Mouse (Mus musculus): Measurements from ENCODE around the gene Ak2. TPM values are rescaled to one million over a fixed set of nuclear protein-coding genes. Genes with fewer than 3 reads are reported as not detected.

Gene Ak2
- total RNA-seq, 2 experiments from 2014 or later, result 32.3 to 34.3 TPM

DNA sequence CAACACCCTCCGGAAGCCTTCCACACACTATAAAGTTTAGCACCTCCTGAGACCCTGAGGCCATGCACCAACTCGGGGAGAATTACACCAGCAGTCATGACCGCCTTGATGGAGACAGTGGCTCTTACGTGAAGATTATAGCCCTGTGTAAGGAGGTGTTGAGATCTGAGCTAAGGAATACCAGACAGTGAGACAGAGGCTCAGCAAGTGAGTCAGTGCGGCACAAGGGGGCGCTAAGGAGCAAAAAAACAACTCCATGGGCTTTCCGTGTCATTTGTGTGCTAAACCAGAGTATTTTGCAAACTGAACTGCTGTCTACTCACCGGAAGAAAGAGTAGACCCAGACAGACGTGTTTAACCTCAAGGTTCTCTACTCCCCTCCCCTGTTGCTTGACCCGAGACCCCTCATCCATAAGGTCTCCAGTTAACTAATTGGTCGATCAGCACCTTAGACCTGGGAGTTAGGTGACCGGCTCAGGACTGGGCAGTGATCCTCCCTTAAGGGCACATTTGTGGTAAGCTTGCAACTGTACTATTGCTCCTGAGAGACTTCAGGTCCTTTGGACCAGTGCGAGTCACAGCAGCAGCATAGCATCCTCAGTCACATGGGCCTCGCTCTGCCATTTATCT is 20.6 kb upstream of the Ak2 start:
- peak; percentile 82 to 84 for DNase-seq (ENCODE audit: low spot score in 2 of 2)

DNA sequence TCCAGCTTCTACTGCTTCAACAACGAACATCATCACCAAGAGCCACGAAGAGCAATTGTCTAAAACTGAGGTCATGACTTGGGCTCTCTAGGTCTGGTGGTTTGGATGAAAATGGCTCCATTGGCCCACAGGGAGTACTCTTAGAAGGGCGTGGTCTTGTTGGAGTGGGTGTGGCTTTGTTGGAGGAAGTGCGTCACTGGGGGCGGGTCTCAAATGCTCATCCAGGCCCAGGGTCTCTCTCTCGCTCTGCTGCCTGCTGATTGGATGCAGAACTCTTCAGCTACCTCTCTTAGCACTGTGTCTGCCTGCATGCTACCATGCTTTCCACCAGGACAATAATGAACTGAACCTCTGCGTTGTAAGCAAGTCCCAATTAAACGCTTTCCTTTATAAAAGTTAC is 17.1 kb upstream of the Ak2 start:
- no peak for DNase-seq (ENCODE audit: low spot score in 2 of 2)

DNA sequence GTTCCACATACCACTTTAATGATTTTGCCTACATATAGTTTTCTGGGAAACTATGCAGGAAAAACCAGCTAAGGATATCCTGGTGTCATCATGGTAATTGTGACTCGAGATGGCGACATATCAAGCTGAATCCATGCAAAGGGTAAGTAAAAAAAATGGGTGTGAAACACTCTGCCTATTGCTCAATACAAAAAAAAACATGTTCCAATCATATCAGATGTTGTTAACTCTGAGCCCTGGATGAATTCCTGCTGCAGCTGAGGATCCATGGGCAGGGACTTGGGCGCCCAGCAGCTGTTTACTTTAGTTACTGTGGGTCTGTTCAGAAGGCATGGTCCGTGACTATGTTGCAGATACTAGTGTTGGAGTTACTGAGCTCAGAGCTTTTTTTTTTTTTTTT is 15.2 kb upstream of the Ak2 start:
- DNase-seq (ENCODE audit: low spot score in 2 of 2), result no peak

DNA sequence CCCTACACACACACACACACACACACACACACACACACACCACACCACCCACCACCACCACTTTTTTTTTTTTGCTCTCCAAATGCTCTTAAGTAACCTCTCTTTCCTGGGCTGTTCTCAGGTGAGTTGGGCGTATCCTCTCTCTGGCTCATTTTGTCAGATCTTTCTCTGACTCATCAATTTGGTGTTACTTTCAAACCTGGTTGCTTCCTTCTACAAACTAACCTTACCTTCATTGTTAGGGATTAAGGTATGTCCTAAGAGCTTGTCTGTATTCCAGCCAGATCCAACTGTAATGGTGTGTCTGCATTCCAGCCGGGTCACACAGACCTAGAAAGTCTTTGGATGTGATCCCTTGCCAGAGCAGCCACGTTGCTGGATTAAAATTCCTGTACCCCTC is 14.5 kb upstream of the Ak2 start:
- DNase-seq (ENCODE audit: low spot score in 2 of 2), result no peak

DNA sequence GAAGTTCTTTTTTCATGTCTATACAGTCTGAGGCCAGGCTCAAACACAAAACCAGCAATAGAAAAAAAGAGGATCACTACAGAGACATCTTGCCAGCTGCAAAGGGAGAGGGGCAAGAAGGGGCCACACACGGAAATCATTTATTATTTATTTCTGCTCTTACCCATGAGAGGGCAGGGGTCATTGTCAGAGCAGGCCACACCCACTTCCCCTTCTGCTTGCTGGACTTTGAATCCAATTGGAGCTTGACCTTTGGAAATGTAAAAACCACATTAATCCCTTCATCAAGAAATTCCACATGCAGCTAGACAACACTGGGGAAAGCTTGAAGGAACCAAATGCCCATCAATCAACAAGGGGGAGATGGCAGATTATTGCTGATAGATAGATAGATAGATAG is 13.1 kb upstream of the Ak2 start:
- DNase-seq (ENCODE audit: low spot score in 2 of 2), result no peak

DNA sequence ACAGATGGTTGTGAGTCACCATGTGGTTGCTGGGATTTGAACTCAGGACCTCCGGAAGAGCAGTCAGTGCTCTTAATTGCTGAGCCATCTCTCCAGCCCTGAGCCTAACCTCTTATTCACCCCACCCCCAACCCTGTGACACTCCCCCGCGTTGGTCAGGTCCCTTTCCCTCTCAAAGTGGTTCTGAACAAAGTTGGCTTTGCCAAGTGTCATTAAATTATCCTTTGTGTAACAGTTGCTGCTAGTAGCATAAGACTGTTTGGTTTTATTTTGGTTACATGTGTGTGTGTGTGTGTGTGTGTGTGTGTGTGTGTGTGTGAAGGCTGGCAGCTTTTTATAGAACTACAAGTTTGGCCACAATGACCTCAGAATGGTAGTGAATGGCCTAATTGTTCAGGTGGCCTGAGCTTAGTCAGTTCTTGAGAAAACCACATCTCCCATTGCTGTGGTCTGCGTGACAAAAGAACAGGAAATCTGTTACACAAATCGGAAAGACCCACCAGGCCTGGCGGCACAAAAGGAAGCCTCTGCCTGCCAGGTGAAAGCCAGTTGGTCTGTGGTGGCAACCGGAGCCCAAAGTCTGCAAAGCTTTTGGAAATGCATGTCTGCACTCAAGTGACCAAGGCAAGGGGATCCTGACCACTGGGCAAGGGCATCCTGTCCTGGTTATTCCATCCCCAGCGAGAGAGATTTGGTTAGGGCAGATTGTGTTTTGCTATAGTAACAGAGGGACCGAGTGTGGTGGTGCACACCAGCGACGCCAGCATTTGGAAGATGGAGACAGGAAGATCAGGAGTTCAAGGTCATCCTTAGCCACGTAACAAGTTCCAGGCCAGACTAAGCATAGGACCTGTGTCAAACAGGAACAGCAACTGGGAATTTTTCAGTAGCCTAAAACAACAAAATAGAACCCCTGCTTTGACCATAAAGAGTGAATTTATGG is 10.6 kb upstream of the Ak2 start:
- DNase-seq (ENCODE audit: low spot score in 2 of 2), result no peak

DNA sequence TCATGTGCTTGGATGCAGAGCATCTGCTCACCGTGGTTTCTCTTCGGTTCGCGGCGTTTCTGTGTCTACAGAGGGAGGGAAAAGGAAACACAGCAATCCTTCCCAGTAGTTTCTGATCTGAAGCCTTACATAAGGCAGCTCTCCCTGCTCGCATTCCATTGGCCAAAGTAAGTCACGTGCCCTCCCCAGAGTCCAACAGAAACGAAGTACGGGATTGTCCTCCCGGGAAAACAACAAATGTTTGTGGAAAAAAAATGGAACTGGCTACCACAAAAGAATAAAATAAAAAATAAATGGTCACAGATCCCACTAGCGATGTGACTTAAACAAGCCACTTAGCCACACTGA is 10.0 kb upstream of the Ak2 start:
- DNase-seq (ENCODE audit: low spot score in 2 of 2), result no peak

DNA sequence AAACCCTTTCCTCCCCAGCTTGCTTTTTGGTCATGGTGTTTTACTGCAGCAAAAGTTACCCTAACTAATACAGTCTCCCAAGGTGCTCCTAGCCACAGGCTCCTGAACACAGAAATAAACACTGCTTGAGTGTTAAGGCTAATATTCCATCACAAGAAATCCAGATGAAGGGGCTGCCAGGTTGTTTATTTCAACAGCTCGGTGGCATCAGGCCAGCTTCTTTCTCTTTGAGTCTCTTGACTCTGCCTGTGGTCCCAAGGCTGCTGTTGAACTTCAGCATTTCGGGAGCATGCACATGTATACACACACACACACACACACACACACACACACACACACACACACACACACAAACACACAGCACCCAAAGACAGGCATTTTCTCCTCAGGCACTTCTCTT is 8.6 kb upstream of the Ak2 start:
- no peak for DNase-seq (ENCODE audit: low spot score in 2 of 2)

DNA sequence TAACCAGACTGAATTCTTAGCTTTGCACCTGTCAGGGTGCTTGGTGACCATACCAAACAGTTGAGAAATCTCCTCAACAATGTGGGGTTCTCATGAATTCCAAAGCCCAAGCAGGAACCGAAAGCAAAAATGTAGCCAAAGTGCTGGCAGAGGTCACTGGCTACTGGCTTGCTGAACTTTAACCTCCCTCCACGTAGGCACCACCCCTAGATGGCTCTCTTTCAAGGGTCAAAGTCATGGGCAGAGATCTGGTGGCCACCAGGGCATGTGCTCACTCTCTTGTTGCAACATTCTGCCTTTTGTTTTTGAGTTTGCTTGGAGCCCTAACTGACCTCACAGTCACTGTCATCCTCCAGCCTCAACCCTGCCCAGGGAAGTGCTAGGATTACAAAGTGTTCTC is 8.1 kb upstream of the Ak2 start:
- no peak for DNase-seq (ENCODE audit: low spot score in 2 of 2)

DNA sequence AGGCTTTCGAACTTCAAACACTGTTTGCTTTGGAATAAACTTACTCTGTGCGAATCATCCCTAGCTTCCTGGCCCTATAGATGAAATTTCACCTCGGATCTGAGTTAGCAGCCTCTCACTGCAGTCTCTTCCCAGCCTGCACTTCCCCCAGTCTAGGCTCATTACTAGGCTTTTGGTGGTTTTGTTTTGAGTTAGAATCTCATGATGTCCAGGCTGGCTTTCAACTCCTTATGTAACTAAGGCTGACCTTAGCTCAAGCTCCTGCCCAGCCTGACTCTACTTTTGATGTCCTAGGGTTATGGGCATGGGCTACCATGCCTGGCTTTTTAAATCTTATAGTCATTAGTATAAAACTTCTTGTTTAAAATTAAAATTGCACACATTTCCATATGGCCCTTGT is 7.2 kb upstream of the Ak2 start:
- DNase-seq (ENCODE audit: low spot score in 2 of 2), result no peak

DNA sequence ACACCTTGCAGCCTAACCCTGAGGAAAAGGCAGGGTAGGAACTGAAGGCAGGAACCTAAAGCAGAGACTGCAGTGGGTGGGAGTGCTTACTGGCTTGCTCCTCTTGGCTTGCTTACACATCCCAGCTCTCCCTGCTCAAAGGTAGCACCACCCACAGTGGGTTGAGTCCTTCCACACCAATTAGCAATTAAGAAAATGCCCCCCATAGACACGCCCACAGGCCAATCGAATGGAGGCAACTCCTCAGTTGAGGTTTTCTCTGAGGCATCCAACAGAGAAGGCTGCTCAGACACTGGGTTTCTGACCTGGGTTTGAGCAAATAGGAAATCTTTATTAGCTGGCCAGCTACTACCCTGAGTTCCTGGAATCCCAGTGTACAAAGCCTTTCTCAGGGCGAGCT is 2.8 kb upstream of the Ak2 start:
- DNase-seq (ENCODE audit: low spot score in 2 of 2), result no peak

DNA sequence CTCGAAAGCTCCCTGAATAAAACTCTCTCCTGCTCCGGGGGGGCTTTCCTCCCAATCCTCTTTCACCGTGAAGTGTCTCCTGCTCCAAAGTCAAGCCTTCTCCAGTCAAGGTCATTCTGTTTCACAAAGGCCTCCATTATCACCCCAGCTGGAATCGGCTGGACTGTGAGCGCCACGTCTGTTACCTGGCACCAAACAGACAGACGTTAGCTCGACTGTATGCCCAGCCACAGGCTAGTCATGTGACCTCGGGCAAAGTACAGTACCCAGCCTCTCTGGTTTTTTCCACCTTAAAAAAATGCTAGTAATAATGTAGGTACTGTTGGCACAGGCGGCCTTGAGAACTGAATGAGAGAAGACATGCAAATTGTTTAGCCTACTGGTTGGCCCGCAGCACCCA is 2.1 kb upstream of the Ak2 start:
- DNase-seq (ENCODE audit: low spot score in 2 of 2), result no peak

DNA sequence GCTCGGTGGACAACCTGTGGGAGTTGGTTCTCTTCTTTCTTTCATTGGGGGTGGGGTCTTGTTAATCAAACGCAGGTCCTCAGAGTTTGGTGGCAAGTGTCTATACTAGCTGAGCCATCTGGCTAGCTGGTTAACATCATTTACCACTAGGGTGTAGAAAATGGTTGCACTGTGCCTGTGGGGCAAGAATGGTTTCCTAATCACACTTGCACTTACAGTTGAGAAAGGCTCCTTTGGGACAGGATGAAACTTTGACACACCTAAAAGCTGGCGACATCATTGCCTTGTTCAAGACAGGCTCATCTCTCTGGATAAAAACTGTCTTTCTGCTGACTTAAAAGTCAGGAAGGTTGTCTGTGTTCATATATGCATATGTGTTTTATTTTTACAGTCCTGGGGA is 418 bp downstream of the Ak2 start:
- no peak for DNase-seq (ENCODE audit: low spot score in 2 of 2)

DNA sequence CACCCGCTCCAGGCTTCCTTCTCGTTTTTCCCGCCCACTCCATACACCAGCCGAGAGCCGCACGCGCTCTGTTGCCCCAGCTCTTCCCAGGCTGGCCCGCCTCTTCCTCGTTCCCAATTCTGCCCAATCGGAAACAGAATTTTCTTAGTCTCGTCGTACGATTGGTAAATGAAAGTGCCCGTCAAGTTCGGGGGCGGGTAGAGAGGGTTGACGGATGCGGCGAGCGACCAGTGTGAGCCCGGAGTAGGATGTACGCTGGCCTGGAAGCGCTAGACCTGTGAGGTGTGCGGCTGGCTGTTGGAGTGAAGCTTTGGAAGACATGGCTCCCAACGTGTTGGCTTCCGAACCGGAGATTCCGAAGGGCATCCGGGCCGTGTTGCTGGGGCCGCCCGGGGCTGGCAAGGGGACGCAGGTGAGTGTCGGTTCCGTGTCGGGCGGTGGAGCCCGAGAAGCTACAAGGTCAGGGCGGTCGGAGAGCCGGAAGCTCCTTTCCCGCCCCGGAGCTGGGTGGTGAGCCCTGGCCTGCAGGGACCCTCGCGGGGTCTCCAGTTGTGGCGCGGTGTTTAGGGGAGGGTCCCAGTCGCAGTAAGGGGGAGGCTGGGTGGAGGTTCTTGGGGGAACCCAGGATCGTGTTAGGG is 1.4 kb downstream of the Ak2 start:
- peak; percentile 98 to 99 for DNase-seq (ENCODE audit: low spot score in 2 of 2)

DNA sequence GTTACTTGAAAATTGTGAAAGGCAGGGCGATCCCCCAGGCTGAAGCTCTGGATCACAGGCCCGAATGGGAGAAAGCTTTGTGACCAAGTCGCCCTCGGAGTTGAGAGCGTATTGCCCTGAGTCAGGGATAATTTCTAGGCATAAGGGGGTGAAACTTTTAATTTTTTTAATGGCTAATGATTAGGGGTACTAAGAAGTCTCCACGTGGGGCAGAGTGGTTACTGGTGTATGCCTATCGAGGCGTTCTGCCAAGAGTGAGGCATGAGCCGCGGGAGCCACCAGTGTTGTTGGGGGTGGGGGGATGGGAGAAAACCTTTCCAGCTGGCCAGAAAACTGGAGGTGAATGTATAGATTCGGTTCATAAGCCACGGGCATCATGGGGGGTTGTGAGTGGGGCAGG is 1.9 kb downstream of the Ak2 start:
- DNase-seq (ENCODE audit: low spot score in 2 of 2), result no peak

DNA sequence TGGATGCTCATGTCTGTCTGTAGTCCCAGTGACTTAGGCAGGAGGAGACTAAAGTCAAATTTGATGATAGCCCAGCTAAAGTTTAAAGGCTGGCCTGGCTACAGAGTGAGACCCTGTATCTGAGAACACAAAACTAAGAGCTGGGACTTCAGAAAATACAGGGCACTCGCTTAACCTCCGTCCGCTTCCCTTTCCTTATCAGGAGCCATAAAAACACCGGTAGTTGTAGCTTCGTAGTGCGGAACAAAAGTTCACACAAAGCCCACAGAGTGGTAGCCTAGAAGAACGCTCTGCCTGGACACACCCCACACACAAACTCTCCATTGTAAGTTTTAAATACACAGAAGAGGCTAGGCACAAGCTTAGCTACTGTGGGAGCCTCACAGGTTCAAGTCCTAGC is 3.5 kb downstream of the Ak2 start:
- DNase-seq (ENCODE audit: low spot score in 2 of 2), result no peak

DNA sequence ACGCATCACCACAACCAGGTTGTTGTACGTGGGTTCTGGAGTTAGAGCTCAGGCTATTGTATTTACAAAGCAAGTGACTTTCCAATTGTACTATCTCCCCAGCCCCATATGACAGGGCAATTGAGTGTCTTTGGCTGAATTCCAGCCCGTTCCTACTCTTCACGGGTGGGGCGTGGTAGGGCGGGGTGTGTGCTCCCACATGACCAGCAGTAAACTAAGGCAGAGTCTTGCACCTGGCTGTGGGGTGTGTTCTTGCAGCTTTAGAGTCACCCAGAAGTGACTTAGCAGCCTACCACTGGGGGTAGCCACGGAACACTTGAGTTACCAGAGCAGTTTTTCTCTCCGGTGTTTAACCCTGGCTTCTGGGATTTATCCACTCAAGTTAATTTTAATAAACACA is 5.5 kb downstream of the Ak2 start:
- DNase-seq (ENCODE audit: low spot score in 2 of 2), result no peak

DNA sequence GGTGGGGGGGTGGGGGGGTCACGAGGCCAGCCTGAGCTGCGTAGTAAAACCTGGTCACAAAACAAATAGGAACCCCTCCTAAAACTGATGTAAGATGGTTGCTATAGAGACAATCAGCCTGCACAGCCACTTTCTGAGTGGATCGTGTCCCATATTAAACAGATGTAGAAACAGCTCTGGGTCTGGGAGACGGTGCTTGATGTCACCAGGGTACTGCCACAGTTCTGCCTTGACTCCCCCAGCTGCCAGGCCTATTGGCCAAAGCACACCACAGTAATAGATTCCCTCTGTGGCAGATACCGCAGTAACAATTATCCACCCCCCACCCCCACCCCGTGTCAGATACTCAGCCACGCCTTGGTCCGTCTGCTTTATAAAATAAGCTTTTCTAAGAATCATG is 6.6 kb downstream of the Ak2 start:
- DNase-seq (ENCODE audit: low spot score in 2 of 2), result no peak

DNA sequence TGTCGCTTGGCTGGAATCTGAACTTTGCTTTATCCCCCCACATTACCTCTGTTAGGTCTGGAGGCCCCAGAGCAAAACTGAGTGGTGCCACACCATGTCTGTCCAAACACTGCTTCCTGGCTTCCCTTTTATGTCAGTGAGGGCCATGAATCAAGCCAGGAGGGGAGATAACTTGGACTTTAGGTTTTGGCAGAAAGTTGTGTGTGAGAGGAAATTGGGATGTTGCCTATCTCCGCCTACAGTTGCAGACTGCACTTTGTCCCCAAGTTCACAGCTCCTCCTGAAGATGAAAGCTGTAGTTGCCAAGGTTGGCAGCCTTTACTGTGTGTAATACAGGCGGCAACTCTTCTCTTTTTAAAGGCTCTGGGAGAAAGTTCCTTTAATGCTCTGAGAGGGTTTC is 9.0 kb downstream of the Ak2 start:
- no peak for DNase-seq (ENCODE audit: low spot score in 2 of 2)

DNA sequence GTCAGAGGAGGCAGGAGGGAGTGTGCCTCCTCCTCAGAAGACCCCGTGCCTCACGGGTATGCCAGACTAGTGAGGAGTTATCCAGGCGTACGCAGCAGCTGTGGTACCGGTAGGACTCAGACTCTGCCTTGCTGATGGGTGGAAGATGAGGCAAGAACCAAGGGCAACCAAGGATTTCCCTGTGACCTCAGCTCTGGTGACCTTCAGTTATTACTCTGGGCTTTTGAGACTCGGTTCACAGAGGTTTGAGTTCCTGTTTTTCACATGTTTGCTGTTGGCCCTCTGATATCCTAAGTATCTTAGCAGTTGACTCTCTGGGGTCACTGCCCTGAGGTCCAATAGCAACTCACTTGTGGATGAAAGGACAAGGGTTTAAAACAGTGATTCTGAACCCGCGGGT is 12.0 kb downstream of the Ak2 start:
- no peak for DNase-seq (ENCODE audit: low spot score in 2 of 2)

DNA sequence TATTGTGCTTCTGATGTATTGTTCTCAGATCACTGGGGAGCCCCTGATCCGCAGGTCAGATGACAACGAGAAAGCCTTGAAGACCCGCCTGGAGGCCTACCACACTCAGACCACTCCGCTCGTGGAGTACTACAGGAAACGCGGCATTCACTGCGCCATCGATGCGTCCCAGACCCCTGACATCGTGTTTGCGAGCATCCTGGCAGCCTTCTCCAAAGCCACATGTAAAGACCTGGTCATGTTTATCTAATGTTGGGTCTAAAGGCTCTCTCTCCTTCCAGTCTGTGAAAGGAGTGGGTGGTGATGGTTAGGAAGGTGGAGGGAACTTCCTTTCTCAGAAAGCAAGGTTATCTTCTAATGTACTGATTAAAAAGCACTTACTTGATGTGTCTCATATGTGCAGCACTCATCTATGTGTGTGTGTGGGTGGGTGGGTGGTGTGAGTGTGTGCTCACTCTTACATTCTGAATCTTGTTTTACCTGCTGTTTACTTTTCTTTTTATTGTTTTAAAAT is 16.3 kb downstream of the Ak2 start:
- DNase-seq (ENCODE audit: low spot score in 2 of 2), result no peak

DNA sequence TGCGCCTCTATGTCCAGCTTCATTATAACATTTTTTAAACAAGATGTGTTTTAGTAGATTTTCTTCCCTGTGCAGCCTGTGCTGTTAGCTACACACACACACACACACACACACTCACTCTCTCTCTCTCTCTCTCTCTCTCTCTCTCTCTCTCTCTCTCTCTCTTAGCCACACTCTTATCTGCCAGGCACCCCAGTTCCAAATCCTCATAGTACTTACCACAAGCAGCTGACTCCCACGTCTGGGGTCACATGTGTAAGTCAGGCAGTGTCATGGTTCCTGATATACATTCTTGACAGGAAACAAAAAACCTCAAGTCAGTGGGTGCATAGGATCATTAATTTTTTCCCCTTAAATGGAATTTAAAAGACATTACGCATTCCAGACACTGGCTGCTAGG is 16.9 kb downstream of the Ak2 start:
- DNase-seq (ENCODE audit: low spot score in 2 of 2), result no peak

Data from layer of hippocampus, postnatal 10 days (tissue).